Mouse (Mus musculus) cerebellum, adult 9-11 months (tissue): ENCODE measurements around the gene Bicdl2.

Experiments used
- DNase-seq: peaks from one replicate; pipeline ENCODE4 v3.0.0; 2022

Bicdl2 gene

DNA sequence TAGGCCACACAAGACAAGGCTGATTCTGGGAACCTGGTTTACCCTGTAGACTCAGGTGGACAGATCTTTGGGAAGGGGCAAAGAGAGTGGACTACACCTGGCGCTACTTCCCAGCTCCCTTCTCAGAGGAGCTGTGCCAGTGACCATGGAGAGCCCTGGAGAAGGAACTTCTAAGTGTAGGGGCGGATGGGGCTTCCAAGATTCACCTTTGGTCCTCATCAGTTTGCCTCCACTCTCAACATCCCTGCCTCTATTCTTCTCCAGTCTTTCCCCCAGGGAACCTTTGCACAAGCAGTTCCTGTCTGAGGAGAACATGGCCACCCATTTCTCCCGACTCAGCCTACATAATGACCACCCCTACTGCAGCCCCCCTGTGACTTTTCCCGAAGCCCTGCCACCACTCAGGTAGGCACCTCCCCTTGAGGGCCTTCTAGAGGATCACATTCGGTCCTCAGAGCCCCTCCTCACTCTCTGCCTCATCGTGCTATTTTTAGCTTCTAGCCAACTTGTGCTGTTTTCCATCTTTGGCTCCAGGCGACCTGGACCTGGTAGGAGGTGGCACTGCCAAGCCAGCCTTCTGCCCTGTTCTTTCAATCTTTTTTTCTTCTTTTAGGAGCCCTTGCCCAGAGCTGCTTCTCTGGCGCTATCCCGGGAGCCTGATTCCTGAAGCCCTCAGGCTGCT is 14.1 kb downstream of the Bicdl2 start:
- peak; percentile 81 for DNase-seq

DNA sequence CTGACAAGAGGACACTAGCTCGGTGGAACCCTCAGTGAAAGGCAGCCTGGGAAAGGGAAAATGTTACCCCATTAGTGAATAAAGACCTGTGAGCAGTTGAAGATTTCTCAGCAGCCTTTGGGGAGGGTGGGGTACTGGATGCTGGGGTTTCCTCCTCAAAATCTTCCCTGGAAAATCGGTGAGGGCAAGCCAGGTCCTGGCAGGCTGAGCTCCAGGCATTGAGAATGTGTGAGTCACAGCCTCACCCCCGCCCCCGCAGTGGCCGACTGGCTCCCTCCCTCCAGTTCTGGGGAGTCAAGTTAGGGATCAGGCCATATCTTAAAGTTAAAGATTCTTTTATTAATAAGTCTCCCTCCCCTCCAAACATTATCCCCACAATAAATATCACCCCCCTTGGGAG is 14.8 kb downstream of the Bicdl2 start:
- peak; percentile 76 for DNase-seq

DNA sequence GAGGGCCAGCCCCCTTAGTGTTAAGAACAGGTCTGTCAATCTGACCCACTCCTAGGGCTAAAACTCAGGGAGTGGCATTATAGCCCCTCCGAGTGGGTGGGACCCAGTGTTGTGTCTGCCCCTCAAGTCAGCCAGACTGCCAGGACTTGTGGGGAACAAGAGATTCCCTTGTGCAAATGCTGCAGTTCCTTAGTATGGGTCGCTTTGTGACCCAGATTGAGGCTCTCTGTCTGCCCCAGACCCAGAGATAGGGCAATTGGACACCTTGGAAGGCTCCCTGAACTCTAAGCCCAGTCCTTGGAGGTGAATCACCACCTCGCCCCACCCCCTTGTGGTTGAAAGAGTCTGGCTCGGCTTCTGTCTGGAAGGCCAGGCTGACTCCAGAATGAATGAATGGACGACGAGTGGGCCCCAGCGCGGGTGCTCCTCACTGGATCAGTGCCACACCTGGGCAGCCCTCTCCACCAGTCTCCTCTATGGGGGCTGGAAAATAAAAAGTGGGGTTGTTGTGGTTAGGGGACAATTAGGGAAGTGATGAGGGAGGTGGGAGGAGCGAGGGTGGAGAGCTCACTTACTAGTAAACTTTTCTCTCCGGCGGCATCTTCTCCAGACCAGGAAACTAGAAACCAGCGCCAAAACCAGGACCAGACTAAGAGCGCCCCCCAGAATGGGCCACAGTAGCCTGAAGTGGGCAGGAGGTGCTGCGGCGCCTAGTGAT is 15.4 kb downstream of the Bicdl2 start:
- DNase-seq, result peak; percentile 81

DNA sequence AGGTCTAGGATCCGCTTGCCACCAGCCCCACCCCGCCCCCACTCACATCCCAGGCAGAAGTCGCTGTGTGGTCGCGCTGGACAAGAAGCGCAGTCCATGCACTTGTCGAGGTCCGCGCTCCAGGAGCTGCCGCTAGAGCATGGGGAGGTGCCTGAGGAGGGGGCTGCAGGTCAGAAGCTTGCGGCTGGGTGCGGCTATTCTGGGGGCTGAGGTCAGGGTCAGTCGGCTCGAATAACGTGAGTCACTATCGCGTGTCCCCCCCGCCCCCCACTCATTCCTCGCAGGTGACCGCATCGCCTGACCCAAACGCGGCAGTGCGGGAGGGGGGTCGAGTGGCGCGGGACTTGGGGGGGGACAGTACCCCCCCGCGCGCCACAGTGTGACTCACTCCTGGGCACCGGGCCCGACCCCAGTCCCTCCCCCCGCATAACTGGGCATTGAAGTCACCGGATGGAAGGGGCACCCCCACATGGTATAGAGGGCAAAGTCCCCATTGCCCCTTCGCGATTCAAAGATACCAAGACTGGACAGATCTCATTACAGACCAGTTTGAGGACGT is 16.2 kb downstream of the Bicdl2 start:
- peak; percentile 78 for DNase-seq

DNA sequence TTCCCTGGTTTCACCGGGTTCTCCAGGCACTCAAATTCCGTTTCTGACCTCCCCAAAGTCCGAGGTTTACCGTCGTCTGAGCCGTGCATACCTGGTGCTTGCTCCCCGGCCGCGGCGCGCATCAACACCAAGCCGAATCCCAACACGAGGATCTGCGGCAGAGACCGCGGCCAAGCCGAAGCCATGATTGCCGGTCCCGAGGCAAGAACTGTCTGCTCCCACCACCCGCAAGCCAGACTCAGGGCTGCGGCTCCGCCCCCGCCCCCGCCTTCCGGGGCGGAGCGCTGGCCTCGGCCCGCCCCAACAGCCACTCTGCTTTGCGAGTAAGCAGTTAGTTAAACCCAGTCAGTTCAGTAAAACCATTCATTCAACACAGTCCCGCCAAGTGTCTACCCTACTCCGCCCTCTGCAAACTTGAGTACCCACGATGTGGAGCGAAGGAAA is 17.0 kb downstream of the Bicdl2 start, which contains the start of gene Tnfrsf12a:
Gene Tnfrsf12a, minus strand, starts transcription at position 233 of the 444 bp plus-strand sequence.
- peak; percentile 89 for DNase-seq

DNA sequence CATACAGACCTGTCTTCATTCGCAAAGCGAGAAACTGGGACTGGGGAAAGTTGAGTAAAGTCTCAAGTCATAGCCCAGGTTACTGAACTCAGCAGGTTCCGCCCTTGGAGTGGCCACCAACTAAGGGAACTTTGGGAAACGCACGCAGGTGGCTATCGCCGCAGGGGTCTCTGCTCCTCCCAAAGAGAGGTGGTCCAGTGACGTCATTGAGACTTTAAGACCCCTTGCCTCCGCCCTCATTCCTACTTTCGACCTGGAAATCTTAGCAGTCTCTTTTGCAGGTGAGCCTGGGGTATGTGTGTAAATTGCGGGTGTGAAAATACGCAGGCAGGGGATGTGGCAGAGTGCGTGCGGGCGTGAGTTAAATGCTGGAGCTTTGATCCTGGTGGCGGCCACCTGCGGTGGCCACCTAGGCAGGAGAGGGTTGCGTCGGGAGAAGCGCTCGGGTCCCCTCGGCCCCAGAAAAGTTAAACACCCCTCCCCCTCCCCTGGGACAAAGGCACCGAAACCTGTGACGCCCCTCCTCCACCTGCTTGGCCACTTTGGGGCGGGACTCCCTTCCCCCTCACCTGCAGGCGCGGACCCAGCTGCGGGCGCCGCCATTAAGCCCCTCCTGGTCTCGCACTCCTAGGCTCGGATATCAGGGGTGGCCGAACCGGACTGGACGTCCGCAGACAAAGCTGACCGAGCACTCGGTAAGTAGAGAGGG is 19.0 kb downstream of the Bicdl2 start, which contains the start of gene Cldn6:
Gene Cldn6, plus strand, starts transcription at position 123 of the 709 bp plus-strand sequence.
- peak; percentile 58 for DNase-seq

DNA sequence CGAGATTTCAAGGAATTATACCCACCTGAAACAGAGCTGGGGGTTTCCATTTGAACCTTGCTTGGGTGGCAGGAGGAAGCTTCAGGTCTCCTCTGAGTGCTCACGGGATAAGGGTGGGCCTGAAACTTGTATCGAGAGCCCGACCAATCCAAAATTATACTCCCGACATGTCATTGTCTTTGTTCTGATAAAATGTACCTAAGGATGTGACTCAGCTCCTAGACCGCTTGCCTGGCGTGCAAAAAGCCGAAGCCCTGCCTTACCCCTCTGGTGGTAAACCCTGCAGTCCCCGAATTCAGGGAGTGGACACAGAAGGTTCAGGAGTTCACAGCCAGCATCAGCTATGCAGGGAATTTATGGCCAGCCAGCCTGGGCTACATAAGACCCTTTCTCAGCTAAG is 20.0 kb downstream of the Bicdl2 start:
- DNase-seq, result peak; percentile 23

DNA sequence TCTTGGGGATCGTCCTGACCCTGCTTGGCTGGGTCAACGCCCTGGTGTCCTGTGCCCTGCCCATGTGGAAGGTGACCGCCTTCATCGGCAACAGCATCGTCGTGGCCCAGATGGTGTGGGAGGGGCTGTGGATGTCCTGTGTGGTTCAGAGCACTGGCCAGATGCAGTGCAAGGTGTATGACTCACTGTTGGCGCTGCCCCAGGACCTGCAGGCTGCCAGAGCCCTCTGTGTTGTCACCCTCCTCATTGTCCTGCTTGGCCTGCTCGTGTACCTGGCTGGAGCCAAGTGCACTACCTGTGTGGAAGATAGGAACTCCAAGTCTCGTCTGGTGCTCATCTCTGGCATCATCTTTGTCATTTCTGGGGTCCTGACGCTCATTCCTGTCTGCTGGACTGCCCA is 20.8 kb downstream of the Bicdl2 start:
- DNase-seq, result peak; percentile 46

DNA sequence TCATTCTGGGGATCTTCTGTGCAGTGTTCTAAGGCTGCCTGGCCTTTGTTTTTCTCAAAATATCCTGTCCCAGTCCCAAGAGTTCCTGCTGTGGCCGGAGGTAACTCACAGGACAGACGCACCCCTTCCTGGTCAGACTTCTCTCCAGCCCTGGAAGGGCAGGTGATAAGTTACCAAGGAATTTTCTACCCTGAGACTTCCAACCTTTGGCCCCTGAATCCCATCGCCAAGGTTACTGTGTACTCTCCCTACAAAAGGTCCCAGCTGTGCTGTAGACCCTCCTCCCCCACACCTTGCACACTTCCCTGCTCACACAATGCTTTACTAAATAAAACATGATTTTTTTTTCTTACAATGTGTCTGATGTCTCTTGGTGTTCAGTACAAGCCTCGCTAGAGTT is 21.8 kb downstream of the Bicdl2 start:
- no peak for DNase-seq

DNA sequence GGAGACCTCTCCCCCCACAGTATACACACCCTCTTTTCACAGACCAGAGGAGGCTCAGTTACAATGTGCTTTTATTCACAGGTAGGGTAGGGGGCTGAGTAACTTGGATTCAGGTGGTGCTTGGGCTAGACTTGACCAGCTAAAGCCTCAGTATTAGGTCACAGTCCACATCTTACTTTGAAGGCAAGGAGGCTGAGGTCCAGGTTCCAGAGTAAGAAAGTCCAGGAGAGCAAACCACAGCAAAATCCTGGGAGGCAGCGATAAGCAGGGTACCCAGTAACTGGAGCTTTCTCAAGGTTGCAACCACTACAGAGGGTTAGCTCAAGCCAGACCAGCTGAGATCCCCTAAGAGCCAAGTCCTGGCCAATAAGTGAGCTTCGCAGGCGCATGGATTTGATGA is 22.2 kb downstream of the Bicdl2 start:
- DNase-seq, result no peak

DNA sequence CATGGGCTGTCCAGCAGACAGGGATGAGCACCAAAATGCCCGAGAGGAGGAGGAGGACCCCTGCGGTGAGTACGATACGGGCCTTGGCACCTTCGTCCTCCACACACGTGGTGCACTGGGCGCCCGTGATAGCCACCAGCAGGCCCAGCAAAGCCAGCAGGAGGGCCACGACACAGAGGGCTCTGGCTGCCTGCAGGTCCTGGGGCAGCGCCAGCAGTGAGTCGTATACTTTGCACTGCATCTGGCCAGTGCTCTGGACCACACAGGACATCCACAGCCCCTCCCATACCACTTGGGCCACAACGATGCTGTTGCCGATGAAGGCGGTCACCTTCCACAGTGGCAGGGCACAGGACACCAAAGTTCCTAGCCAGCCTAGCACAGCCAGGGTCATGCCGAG is 22.9 kb downstream of the Bicdl2 start:
- DNase-seq, result no peak

DNA sequence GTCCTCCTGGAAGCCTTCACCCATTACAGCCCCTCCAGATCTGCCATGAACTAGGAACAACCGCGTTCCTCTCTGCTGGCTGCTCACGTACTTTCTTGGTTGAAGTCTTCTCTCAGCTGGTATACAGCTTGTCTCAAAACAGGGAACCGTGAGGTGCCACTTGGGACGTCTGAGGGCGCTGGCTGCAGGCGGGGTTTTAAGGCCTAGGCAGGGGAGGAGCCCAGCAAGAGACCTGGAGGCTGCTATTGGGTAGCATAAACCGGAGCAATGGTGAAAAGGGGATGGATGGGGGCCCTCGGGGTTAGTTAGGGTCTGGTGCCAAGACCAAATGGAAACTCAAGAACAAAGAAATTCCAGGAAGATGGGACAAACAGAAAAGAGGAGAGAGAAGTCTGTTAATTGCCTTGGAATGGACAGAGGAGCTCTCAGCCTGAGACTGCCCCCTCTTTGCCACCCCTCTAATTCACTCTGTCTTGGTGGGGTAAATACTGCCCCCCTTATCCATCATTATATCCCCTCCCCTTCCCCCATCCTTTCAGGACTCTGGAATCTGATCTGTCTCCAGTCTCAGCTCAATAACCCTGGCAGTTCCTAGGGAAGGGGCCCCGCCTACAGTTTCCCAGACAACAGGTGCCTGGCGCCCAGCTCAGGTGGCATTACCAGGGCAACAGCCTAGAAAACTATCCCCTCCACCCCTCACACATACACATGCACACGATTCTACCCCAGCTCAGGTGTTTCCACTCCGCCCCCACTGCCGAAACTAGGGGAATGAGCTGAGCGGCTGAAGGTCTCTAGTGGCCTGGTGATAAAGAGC is 23.8 kb downstream of the Bicdl2 start, which contains the start of gene Cldn9:
Gene Cldn9, minus strand, starts transcription at position 171 of the 817 bp plus-strand sequence.
- DNase-seq, result no peak

DNA sequence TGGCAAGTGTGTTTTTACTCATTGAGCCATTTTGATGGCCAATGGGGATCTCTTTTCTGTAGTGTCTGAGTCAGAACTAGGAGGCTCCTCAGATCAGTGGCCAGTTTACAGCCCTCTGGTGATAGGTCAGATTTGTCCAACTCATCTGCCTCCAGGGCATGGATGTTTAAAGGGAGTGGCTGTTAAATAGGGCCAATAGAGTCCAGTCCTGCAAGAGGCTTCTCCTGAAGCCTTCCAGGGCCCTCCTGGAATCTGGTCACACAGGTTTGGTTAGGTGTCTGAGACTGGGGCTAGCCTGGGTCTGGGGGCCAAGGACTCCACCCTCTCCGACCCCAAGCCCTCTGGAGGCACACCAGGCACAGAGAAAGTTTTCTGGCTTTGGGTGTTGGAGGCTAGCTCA is 34.2 kb downstream of the Bicdl2 start:
- DNase-seq, result no peak

DNA sequence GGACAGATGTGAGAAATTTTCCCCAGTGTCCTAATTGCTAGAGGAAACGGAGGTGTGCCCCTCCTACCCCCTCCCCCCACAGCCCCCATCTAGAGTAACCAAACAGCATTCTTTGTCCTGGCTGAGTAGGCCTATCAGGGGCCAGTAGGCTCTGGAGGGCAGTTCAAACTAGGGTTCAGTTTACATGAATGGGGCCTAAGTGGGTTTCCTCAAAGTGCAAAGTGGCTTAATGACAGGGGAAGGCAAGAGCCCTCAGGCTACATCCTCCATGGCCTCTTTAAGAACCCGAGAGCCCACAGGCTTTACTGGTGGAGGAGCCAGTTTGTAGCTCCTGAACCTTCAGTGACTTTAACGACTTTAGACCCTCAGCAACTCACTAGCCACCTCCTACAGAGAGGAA is 35.5 kb downstream of the Bicdl2 start:
- no peak for DNase-seq

DNA sequence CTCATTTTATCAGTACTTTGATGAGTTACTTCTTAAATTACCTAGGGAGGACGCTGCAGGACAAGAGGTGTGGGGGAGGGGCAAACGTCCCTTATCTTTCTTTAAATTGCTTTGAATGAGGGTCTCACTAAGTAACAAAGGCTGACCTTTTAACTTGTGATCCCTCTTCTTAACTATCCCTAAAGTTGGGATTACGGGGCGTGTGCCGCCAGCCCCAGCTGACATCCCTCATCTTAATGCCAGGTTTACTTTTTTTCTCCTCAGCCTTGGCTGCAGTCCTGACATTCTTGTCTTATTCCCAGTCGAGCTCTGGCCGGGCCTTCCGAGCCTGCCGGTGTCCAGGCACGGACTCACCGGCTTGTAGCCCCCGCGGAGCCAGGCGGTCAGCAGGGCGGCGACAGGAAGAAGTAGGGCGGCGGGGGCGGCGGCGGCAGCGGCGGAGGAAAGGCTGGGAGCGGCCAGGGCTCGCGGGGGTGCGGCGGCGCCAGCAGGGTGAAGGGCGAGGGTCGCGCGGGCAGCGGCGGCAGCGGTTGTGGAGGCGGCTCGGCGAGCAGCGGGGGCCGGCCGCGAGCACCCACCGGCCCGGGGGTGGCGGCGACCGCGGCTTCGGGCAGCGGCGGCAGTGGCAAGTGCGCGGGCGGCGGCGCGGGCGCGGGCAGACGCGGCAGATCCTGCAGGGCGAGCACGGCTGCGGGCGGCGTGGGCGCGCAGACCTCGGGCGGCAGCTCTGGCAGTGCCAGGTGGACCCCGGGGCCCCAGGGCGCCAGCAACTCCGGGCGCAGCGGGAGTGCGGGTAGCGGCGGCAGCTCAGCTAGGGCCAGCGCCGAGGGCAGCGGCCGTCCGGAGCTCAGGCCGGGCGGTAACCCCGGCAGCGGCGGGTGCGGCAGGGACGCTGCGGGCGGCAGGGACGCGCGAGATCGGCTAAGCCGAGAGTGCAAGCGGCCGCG is 39.1 kb downstream of the Bicdl2 start:
- DNase-seq, result peak; percentile 71

DNA sequence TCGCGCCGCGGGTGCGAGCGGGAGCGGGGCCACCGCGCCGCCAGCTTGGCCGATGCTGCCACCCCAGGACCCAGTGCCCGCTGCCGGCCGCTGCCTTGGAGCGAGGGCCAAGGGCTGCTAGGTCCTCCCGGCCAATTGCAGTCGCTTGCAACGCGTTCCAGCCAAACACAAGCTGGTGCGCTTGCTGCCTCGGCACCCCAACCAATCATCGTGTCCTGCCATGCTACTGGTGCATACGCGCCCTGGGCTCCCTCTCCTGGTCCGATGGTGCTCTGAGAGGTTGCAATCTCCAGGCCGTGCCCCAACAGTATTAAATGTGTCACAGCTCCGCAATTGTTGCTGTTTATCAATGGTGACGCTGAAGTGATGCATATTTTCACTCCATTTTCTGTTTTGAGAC is 39.8 kb downstream of the Bicdl2 start:
- peak; percentile 97 for DNase-seq

DNA sequence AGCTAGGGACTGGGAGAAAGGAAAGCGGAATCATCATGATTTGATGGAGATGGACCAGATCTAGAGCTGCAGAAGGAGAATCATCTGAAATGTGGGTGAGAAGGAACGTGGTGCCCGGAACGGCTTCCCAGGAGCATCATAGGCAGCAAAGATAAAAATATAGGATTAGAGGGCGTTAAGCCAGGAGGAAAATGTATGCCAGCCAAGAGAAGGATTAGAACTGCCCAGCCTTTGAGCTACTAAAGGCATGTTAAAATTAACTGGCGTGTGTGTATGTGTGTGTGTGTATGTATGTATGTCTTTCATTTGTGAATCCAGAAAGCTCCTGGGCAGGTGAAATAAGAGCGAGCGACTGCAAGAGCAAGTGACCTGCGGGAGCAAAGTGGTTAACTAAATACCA is 43.0 kb downstream of the Bicdl2 start:
- DNase-seq, result no peak

DNA sequence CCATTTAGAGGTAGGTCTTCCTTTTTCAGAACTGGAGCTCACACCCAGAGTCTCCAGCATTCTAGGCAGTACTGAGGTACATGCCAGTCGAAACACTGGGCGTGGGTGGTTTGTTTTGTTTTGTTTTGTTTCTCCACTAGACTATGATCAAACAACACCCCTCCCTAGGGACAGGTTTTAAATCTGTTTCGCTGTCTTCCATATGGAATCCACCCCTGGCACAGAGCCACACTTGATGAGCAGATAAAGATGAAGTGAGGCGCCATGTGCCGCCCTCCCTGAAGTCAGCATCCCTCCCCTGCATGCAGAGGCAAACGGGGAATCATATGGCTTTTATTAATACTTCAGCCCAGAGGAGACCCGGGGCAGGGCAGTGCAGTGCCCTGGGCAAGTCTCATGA is 44.4 kb downstream of the Bicdl2 start:
- DNase-seq, result no peak

DNA sequence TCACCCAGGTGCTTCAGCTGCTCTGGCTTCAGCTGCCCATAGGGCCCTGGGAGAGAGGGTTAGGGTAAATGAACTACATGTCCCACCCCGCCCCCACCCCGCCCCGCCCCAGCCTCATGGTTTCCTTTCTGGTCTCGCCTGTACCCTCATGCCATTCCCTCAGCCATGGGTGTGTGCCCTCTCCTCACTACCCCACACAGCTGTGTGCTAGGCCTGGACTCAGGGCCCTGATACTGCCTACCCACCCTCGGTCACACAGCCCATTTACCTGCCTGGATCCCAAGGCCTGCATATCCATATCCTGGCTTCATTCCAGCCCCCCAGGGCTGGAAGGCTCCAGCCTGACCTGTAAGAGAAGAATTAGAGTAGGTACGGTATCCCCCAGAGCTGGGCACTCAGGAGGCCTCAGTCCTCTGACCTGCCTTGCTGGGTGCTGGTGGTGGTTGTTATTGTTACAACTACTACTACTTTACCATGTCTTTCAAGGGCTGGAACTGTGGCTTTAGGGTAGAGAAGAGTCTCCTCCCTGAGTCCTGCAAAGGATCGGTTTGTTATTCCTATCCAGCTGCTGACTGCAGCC is 45.3 kb downstream of the Bicdl2 start:
- DNase-seq, result no peak

DNA sequence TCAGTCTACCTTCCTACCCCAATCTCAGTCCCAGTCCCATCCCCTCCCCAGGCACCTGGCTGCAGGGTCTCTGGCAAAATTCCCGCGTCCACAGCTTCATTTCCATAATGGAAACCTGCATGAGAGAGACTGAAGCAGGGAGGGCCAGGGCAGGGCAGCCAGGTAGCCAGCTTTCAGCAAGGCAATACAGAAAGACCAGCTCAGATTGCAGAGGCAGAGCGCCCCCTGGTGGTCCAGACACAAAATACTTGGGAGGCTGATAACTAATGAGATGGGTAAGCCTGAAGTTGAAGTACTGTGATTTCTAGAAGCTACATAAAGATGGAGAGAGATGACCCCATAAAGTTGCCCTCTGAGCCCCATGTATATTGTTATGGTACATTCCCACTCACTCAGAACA is 45.9 kb downstream of the Bicdl2 start:
- peak; percentile 79 for DNase-seq

DNA sequence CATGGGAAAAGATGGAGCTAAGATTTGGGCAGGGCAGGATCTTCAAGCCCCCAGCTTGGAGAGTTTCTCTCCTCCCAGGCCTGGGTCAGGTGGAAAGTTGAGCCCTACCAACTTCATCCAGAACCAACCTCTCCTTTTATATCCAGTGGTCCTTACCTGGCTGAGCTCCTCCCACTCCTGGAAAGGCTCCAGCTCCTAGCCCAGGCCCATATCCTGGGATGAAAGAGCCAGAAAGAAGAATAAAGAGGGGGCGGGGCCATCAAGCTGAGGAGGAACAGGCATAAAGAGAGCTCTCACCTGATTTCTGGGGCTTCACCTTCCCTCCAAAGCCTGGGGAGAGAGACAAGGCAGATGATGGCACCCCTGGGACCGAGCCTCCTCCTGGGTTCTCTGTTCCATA is 56.7 kb downstream of the Bicdl2 start:
- no peak for DNase-seq
